Mouse (Mus musculus): Measurements from ENCODE around the gene Me3. TPM values are rescaled to one million over a fixed set of nuclear protein-coding genes. Genes with fewer than 3 reads are reported as not detected.
"Not testable (repeated sequence)": the region's sequence is repeated elsewhere in the genome, so short reads cannot be mapped to it uniquely, and the experiment has no call there.

The Me3 gene
- polyA plus RNA-seq, 1 experiment from 2014 or later: 0.09 TPM

DNA sequence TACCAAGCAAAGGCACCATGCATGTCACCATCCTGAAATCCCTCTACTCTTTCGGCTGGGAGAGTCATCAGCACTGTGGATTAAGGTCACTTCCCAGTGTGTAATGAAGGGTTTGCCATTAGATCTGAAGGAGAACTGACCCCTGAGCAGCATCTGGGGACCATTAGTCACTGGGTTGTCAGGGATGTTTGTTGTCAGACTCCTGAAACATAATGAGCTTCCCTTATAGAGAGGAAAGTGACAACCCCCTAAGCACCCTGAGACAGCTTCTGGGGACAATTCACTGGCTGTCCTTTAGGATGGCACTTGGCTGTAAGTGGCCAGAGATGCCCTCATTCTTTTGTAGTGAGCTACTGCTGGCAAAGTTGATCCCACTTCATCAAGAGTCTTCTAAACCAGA lies 68.3 kb downstream of the Me3 start:
- no peak for DNase-seq

DNA sequence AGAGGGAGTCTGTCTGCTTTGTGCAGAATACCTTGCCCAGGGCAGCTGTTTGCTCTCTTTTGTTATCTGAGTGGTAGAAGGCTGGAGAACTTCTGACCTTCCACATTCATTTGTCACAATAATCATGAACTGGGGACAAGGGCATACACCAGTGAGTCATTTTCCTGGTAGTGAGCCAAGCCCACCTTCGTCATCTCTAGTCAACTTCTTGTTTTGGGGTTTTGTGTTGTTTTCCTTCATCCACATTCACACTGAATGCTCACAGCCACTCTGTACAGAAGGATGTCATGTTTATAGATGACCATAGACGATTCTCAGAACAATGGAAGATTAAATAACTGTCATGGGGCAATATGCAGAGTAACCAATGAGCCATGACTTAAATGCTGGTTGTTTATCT lies 78.6 kb downstream of the Me3 start:
- H3K27ac ChIP-seq: no peak overlapping the region
- H3K4me2 ChIP-seq: no peak overlapping the region
- DNase-seq (no peak), ATAC-seq (ENCODE audit: low read depth) (no peak)
- no peaks in the 10 kb centered on the region for H3K9me3 ChIP-seq (replicated peaks)
- no peak overlapping the region for H3K9ac ChIP-seq
- no peaks in the 10 kb centered on the region for H3K27me3 ChIP-seq
- 39% methylated on average over 2 of the region's 2 CpGs for WGBS (ENCODE audit: insufficient replicate concordance)
- no peaks in the 10 kb centered on the region for H3K36me3 ChIP-seq
- no peaks in the 10 kb centered on the region for H3K4me1 ChIP-seq (replicated peaks)
- no peak overlapping the region for H3K4me3 ChIP-seq (replicated peaks)

More for the DNA sequence above, 68.3 kb downstream of the Me3 start:
- Histone ChIP-seq H3K9me3 (replicated peaks) (no peaks in the 10 kb centered on the region), H3K4me2 (no peak overlapping the region), H3K36me3 (no peaks in the 10 kb centered on the region), H3K4me1 (replicated peaks) (no peaks in the 10 kb centered on the region), H3K27ac (no peak overlapping the region), H3K9ac (no peak overlapping the region), H3K27me3 (no peaks in the 10 kb centered on the region), H3K4me3 (replicated peaks) (no peak overlapping the region)
- WGBS (ENCODE audit: insufficient replicate concordance): 45% methylated on average over 1 of the region's 1 CpGs
- no peak for ATAC-seq (ENCODE audit: low read depth)

DNA sequence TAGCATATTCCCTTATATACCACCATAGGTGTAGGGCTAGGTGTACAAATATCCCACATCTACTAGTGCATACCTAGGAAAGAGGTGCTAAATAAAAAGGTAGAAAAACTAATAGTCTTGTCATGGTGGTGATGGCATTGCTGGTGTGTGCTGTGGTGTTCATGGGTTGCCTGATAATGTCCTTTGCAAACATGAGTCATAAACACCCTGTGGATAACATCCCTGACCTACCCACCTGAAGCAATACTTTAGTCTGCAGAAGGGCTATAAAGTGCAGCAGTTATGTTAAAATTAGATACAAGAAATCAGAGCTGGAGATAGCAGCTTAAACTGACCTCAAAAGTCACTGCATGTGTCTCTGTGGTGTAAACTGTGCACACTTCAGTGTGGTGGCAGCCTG lies 80.9 kb downstream of the Me3 start:
- ATAC-seq (ENCODE audit: low read depth) (no peak), DNase-seq (no peak)
- Histone ChIP-seq H3K27me3 (no peaks in the 10 kb centered on the region), H3K4me2 (no peak overlapping the region), H3K4me3 (replicated peaks) (no peak overlapping the region), H3K27ac (no peak overlapping the region), H3K4me1 (replicated peaks) (no peaks in the 10 kb centered on the region), H3K36me3 (no peaks in the 10 kb centered on the region), H3K9me3 (replicated peaks) (no peaks in the 10 kb centered on the region), H3K9ac (no peak overlapping the region)

GRCm38 (mm10) chr7:89716226-89716625 lies 84.0 kb downstream of the Me3 start:
- no peaks in the 10 kb centered on the region for H3K36me3 ChIP-seq
- no peak for DNase-seq
- H3K27ac ChIP-seq: no peak overlapping the region
- no peaks in the 10 kb centered on the region for H3K9me3 ChIP-seq (replicated peaks)
- 59% methylated on average over 3 of the region's 3 CpGs for WGBS (ENCODE audit: insufficient replicate concordance)
- no peaks in the 10 kb centered on the region for H3K4me1 ChIP-seq (replicated peaks)
- no peaks in the 10 kb centered on the region for H3K27me3 ChIP-seq
- no peak overlapping the region for H3K9ac ChIP-seq
- ATAC-seq (ENCODE audit: low read depth): no peak
- H3K4me2 ChIP-seq: no peak overlapping the region
- H3K4me3 ChIP-seq (replicated peaks): no peak overlapping the region

DNA sequence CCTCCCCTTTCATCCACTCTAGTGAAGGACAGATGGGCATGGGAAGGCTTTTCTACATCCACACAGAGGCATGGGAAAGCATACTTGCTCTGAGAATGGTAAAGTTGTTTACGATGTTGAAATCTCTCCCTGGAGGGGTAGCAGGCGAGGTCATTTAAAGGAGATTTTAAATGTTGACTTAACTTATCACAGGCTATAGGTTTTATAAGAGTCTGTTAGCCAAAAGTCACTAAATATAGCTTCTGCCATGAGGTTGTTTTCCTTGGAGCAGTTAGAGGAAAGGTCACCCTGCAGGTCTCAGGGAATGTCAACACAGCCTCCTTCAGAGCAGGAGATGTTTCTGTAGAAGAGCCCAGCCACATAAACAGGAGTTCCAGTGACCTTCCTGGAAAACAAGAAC lies 85.3 kb downstream of the Me3 start:
- WGBS (ENCODE audit: insufficient replicate concordance): 52% methylated on average over 2 of the region's 2 CpGs
- H3K9me3 ChIP-seq (replicated peaks): no peaks in the 10 kb centered on the region
- ATAC-seq (ENCODE audit: low read depth) (no peak), DNase-seq (no peak)
- H3K36me3 ChIP-seq: no peaks in the 10 kb centered on the region
- no peak overlapping the region for H3K4me3 ChIP-seq (replicated peaks)
- no peak overlapping the region for H3K27ac ChIP-seq
- H3K27me3 ChIP-seq: no peaks in the 10 kb centered on the region
- H3K9ac ChIP-seq: no peak overlapping the region
- H3K4me2 ChIP-seq: no peak overlapping the region
- H3K4me1 ChIP-seq (replicated peaks): no peaks in the 10 kb centered on the region

DNA sequence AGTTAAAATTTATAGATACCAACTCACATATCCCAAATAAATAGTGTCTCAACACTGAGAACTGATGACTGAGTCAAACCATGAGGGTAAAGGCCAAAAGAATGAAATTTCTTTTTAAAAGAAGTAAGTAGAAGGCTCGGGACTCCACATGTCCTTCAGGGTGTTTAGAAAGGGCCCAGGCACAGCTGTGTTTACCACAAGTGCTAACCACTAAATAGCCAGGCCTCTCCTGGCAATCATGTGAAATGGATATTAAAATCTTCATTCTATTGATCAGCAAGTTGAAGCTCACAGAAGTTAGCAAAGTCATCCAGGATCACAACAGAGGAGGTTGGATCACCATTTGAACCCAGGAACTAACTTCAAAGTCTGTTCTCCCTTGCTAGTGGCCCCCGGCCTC lies 86.1 kb downstream of the Me3 start:
- H3K27me3 ChIP-seq: no peaks in the 10 kb centered on the region
- no peak for ATAC-seq (ENCODE audit: low read depth)
- H3K4me2 ChIP-seq: no peak overlapping the region
- no peak overlapping the region for H3K9ac ChIP-seq
- WGBS (ENCODE audit: insufficient replicate concordance): 47% methylated on average over 2 of the region's 2 CpGs
- no peak for DNase-seq
- no peak overlapping the region for H3K4me3 ChIP-seq (replicated peaks)
- H3K4me1 ChIP-seq (replicated peaks): no peaks in the 10 kb centered on the region
- H3K27ac ChIP-seq: no peak overlapping the region
- no peaks in the 10 kb centered on the region for H3K9me3 ChIP-seq (replicated peaks)
- H3K36me3 ChIP-seq: no peaks in the 10 kb centered on the region

- H3K36me3 ChIP-seq: no peaks in the 10 kb centered on the region
- ATAC-seq (ENCODE audit: low read depth): no peak
- no peak overlapping the region for H3K9ac ChIP-seq
- DNase-seq: no peak
- 61% methylated on average over 2 of the region's 2 CpGs for WGBS (ENCODE audit: insufficient replicate concordance)
- H3K9me3 ChIP-seq (replicated peaks): no peaks in the 10 kb centered on the region
- no peak overlapping the region for H3K27ac ChIP-seq
- no peaks in the 10 kb centered on the region for H3K4me1 ChIP-seq (replicated peaks)
- no peaks in the 10 kb centered on the region for H3K27me3 ChIP-seq
- no peak overlapping the region for H3K4me2 ChIP-seq
- no peak overlapping the region for H3K4me3 ChIP-seq (replicated peaks)
Measured at GRCm38 (mm10) chr7:89720256-89720655, 88.1 kb downstream of the Me3 start.

- 53% methylated on average over 3 of the region's 3 CpGs for WGBS (ENCODE audit: insufficient replicate concordance)
- Histone ChIP-seq H3K4me2 (no peak overlapping the region), H3K36me3 (no peaks in the 10 kb centered on the region), H3K27ac (no peak overlapping the region), H3K4me3 (replicated peaks) (no peak overlapping the region), H3K9me3 (replicated peaks) (no peaks in the 10 kb centered on the region), H3K27me3 (no peaks in the 10 kb centered on the region), H3K4me1 (replicated peaks) (no peaks in the 10 kb centered on the region), H3K9ac (no peak overlapping the region)
- DNase-seq: no peak
- no peak for ATAC-seq (ENCODE audit: low read depth)
Measured at GRCm38 (mm10) chr7:89726712-89727111, 94.5 kb downstream of the Me3 start.

- Histone ChIP-seq H3K36me3 (no peaks in the 10 kb centered on the region), H3K4me3 (replicated peaks) (no peak overlapping the region), H3K27ac (no peak overlapping the region), H3K9me3 (replicated peaks) (no peaks in the 10 kb centered on the region), H3K4me2 (no peak overlapping the region), H3K9ac (no peak overlapping the region), H3K27me3 (no peaks in the 10 kb centered on the region), H3K4me1 (replicated peaks) (no peaks in the 10 kb centered on the region)
- DNase-seq (no peak), ATAC-seq (ENCODE audit: low read depth) (no peak)
- 56% methylated on average over 1 of the region's 1 CpGs for WGBS (ENCODE audit: insufficient replicate concordance)
Measured at GRCm38 (mm10) chr7:89727615-89728014, 95.4 kb downstream of the Me3 start.

DNA sequence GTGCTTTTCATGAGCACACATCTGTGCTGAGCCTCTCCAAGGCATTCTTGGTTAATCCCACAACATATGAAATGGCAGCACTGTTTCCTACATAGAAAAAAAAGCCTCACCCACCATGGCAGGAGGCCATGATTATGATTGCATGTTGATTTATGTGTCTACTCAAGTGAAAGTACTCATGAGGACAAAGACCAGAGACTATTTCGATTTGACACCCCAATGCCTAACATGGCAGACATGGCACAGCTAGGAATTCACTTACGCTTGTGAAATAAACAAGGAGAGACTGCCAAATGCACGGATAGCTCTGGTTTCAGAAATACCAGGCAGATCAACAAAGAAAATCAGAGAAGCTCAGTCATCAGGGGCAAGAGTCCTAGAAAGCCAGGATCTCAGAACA lies 96.2 kb downstream of the Me3 start:
- DNase-seq (no peak), ATAC-seq (ENCODE audit: low read depth) (no peak)
- no peak overlapping the region for H3K27ac ChIP-seq
- H3K27me3 ChIP-seq: no peaks in the 10 kb centered on the region
- H3K9ac ChIP-seq: no peak overlapping the region
- H3K4me1 ChIP-seq (replicated peaks): no peaks in the 10 kb centered on the region
- H3K36me3 ChIP-seq: no peaks in the 10 kb centered on the region
- H3K4me2 ChIP-seq: no peak overlapping the region
- no peak overlapping the region for H3K4me3 ChIP-seq (replicated peaks)
- 45% methylated on average over 3 of the region's 3 CpGs for WGBS (ENCODE audit: insufficient replicate concordance)
- H3K9me3 ChIP-seq (replicated peaks): no peaks in the 10 kb centered on the region

GRCm38 (mm10) chr7:89730514-89730913 lies 98.3 kb downstream of the Me3 start:
- no peaks in the 10 kb centered on the region for H3K4me1 ChIP-seq (replicated peaks)
- DNase-seq: no peak
- no peak overlapping the region for H3K4me2 ChIP-seq
- H3K9me3 ChIP-seq (replicated peaks): no peaks in the 10 kb centered on the region
- no peaks in the 10 kb centered on the region for H3K27me3 ChIP-seq
- 67% methylated on average over 2 of the region's 2 CpGs for WGBS (ENCODE audit: insufficient replicate concordance)
- H3K27ac ChIP-seq: no peak overlapping the region
- H3K4me3 ChIP-seq (replicated peaks): no peak overlapping the region
- no peak for ATAC-seq (ENCODE audit: low read depth)
- no peak overlapping the region for H3K9ac ChIP-seq
- H3K36me3 ChIP-seq: no peaks in the 10 kb centered on the region

DNA sequence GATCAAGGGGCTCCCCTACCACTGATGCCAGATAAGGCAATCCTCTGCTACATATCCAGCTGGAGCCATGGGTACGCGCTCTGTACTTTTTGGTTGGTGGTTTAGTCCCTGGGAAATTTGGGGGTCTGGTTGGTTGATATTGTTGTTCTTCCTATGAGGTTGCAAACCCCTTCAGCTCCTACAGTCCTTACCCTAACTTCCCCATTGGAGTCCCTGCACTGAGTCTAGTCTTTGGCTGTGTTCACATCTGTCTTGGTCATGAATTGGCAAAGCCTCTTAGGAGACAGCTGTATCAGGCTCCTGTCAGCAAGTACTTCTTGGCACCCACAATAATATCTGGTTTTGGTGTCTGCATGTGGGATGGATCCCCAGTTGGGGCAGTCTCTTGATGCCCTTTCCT lies 98.9 kb downstream of the Me3 start:
- H3K36me3 ChIP-seq; H3K9me3 ChIP-seq (replicated peaks); H3K4me3 ChIP-seq (replicated peaks); H3K27ac ChIP-seq; H3K27me3 ChIP-seq; DNase-seq; H3K4me2 ChIP-seq; H3K9ac ChIP-seq; H3K4me1 ChIP-seq (replicated peaks); ATAC-seq (ENCODE audit: low read depth): not testable (repeated sequence)
- 63% methylated on average over 2 of the region's 2 CpGs for WGBS (ENCODE audit: insufficient replicate concordance)

GRCm38 (mm10) chr7:89748415-89748814 lies 116.2 kb downstream of the Me3 start:
- no peak overlapping the region for H3K9ac ChIP-seq
- H3K27ac ChIP-seq: no peak overlapping the region
- no peak for DNase-seq
- H3K36me3 ChIP-seq: no peaks in the 10 kb centered on the region
- no peak overlapping the region for H3K4me3 ChIP-seq (replicated peaks)
- WGBS (ENCODE audit: insufficient replicate concordance): 55% methylated on average over 7 of the region's 7 CpGs
- no peak overlapping the region for H3K4me2 ChIP-seq
- ATAC-seq (ENCODE audit: low read depth): no peak
- no peaks in the 10 kb centered on the region for H3K4me1 ChIP-seq (replicated peaks)
- H3K27me3 ChIP-seq: no peaks in the 10 kb centered on the region
- no peaks in the 10 kb centered on the region for H3K9me3 ChIP-seq (replicated peaks)
